Mouse (Mus musculus) layer of hippocampus, adult 2 months (tissue): ENCODE measurements around the gene Plcl2. TPM values are rescaled to one million over a fixed set of nuclear protein-coding genes. Genes with fewer than 3 reads are reported as not detected.

ENCODE experiments used
- DNase-seq, 2 experiments: peaks; one replicate each; pipeline ENCODE4 v3.0.0; 2022; ENCODE audit warnings: low spot score in 2 of 2
- H3K27ac ChIP-seq: fragments of 200-600 bp; 2 replicates; pipeline ENCODE4 v1.8.1; 2022
- H3K4me3 ChIP-seq: fragments of 200-600 bp; 2 replicates; pipeline ENCODE4 v1.8.1; 2022; ENCODE audit warnings: mild to moderate bottlenecking
- CTCF ChIP-seq: fragments of 200-600 bp; conservative IDR thresholded peaks from 2 replicates; pipeline ENCODE4 v1.8.1; 2022; ENCODE audit warnings: antibody characterized with exemption, mild to moderate bottlenecking, moderate library complexity
- long read RNA-seq, 2 experiments: library from polyadenylated mRNA; stranded (forward); transcript quantifications; one replicate each; pipeline ENCODE4 v2.0.0; 2021; ENCODE audit warnings: borderline mapping rate in 2 of 2
- total RNA-seq, 2 experiments: library from RNA; stranded (reverse); gene quantifications; 2 replicates each; pipeline ENCODE4 v1.2.3; 2021

Plcl2 gene
- 10 to 100 TPM; 55.1 to 58.0 TPM for total RNA-seq
- long read RNA-seq, experiment 1, full-length matches to known transcripts: 32 of 57 reads
- long read RNA-seq, experiment 1, partial matches to known transcripts: 11 of 57 reads
- long read RNA-seq, experiment 1, other reads (novel, unspliced or antisense): 14 of 57 reads
- long read RNA-seq, experiment 2, full-length matches to known transcripts: 39 of 62 reads
- long read RNA-seq, experiment 2, partial matches to known transcripts: 5 of 62 reads
- long read RNA-seq, experiment 2, other reads (novel, unspliced or antisense): 18 of 62 reads

DNA sequence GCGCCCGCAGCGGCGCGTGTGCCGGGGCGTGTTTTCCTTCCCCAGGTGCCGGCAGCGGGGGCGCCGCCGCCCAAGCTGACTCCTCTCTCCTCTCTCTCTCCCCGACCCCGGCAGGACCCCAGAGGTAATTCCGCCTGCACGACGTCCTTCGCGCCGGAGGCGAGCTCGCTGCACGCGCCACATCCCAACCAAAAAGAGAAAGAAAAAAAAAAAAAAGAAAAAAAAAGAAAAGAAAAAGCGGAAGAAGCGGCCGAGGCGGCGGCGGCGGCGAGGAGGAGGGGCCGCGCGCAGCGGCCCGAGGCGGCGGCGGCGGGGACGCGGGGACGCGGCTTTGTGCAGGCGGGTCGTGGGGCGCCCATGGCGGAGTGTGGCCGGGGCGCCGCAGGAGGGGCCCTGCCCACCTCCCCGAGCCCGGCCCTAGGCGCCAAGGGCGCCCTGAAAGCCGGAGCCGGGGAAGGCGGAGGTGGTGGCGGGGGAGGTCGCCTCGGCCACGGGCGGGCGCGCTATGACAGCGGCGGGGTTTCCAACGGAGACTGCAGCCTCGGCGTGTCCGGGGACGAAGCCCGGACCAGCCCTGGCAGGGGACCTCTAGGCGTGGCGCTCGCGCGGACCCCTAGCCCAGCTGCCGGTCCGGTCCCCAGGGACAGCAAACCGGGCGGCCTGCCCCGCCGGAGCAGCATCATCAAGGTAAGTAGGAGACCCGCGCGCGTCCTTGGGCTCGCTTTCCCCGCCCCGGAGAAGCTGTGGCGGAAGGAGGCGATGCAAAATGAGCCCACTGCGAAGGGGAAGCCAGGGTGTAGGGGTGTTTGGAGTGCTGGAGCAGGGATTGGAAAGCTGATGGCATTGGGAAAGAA, at the start of gene Plcl2:
Plcl2 (plus strand) TSS at position 153 of the 854 bp plus-strand sequence.
- H3K27ac ChIP-seq: peak within 1 kb of the TSS; percentile 94
- peak within 1 kb of the TSS; percentile 90 for H3K4me3 ChIP-seq
- peak in 1 of 2 experiments; percentile 31 for DNase-seq
- no peak for TF ChIP-seq CTCF

DNA sequence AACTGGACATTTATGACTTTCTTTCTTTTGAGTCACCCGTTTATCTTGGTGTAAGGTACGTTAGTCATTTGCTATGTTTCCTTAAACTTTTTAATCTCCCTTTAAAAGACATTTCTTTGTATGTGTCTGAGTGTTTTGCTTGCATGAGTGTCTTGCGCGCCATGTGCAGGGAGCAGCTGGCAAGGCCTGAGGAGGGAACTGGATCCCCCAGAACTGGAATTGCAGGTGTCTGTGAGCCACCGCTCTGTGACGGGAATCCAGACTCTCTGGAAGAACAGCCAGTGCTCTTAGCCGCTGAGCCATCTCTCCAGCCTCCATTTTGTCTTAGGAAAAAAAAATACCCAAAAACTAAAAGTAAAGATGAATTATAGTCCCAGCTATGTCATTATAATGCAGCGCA, 48.9 kb upstream of the Plcl2 start:
- no peak for TF ChIP-seq CTCF
- no peak for DNase-seq
- Histone ChIP-seq H3K4me3 (no peak overlapping the region), H3K27ac (no peak overlapping the region)

DNA sequence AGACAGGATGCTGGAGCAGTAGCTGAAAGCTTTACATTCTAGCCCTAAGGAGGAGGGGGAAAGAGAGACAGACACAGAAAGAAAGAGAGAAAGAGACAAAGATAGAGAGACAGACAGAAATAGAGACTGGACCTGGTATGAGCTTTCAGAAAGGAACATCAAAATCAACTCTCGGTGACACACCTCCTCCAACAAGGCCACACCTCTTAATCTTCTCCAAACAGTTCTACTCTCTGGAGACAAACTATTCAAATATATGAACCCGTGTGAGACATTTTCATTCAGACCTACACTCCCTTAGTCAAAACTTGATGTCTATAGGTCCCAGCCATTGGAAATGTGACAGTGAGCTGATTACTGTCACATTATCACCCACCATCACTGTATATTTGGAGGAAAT, 41.8 kb upstream of the Plcl2 start:
- no peak overlapping the region for H3K4me3 ChIP-seq
- no peak for TF ChIP-seq CTCF
- no peak for DNase-seq
- no peak overlapping the region for H3K27ac ChIP-seq

DNA sequence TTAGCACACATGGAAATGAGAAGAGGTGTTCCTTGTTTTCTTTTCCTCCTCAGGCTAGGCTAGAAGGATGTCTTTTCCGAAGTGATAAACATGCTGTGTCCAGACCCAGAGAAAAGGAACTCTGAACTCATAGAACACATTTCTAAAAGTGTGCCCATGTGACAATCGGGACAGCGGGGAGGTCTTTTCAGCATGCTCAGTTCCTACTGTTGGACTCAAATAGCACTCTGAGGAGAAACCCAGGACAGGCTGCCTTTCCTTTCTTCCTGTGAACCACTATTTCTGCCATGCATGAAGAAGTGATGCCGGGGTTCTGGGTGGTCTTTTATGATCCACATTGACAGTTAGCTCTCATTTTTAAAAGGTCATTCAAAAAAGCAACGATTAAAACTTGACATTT, 40.1 kb upstream of the Plcl2 start:
- Histone ChIP-seq H3K4me3 (no peak overlapping the region), H3K27ac (no peak overlapping the region)
- DNase-seq: no peak
- no peak for TF ChIP-seq CTCF

DNA sequence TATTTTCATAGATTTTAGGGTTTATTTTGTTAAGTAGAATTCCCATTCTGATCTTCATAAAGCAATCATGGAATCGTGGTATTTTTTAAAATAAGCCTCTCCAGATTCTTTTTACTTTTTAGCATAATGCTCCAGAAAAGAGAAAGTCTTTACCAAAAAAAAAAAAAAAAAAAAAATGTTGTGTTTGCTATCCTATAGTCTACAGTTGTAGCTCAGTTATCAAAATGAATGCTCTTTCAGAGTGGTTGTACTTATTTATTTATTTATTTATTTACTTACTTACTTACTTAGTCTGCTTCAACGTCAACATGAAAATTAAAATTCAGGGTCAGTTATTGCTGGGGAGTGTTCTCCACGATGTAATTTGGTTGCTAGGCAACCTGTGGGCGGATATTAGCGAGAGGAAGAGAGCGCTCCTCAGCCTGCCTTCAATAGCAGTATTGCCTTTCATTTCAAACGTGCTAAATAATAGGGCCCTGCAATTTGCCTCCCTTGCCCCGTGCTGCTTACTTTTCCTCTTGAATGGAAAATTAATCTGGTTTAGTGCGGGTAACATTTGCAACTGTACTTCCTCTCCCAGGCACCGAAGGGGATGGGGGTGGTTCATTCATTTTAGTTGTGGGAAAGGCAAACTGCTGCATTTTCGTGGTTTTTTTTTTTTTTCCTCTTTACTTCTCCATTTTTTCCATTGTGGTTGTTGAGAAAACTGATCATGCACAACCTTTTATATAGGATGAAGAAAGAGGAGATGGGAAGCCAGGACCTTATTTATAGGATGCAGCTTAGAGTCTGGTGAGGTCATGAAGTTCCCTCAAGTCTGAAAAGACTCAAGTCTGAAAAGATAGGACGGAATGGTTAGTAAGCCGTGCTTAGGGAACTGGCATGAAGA, 39.4 kb upstream of the Plcl2 start:
- TF ChIP-seq CTCF: no peak
- peak; percentile 47 to 61 for DNase-seq
- H3K4me3 ChIP-seq: peak overlapping the region; percentile 48
- H3K27ac ChIP-seq: peak overlapping the region; percentile 88

DNA sequence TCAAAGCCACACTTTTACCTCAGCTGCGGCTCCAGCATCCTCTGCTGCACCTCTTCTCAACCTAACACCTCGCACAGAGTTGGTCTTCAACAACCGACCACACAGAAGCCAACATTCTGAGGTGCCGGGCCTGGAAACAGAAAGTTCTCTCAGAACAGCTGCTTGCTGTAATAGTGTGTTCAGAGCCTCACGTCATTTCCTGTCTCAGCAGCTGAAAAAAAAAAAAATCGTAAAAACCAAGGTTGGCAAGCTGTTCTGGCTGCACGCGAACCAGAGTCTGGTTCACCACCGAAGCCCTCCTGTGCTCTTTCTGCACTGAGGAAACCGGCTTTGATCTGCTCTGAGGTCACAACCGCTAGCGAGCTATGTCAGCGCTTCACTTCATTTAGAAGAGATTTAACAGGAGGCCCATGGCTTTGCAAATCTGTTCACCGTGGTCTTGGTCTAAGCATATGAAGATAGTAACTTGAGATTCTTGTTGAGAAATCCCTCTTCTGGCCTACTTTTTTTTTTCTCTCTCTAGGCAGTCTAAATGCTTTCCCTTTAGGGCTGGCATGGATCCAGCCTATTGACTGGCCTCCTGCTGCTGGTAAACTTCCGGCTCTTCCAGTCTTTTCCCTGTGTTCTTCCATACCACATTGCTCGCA, 38.6 kb upstream of the Plcl2 start:
- no peak for TF ChIP-seq CTCF
- peak overlapping the region; percentile 48 for H3K4me3 ChIP-seq
- H3K27ac ChIP-seq: peak overlapping the region; percentile 88
- peak in 1 of 2 experiments; percentile 23 for DNase-seq

DNA sequence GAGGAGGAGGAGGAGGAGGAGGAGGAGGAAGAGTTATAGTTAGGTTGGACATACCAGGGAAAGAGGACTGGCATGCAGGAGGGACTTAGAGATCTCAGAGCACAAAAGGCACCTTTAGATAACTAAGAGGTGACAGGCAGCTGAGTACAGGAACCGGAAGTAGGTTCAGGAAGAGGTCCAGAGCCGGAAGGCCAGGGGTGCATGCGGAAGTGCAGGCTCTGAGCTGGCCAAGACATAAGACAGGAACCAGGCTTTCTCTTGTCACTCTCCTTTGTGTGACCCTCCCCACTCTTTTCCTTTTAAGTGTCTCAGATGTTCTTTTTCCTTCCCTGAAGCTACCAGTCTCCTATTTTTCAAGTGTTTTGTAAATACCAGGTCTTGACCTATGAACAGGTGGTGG, 38.0 kb upstream of the Plcl2 start:
- no peak overlapping the region for H3K27ac ChIP-seq
- no peak for DNase-seq
- H3K4me3 ChIP-seq: no peak overlapping the region
- TF ChIP-seq CTCF: no peak

DNA sequence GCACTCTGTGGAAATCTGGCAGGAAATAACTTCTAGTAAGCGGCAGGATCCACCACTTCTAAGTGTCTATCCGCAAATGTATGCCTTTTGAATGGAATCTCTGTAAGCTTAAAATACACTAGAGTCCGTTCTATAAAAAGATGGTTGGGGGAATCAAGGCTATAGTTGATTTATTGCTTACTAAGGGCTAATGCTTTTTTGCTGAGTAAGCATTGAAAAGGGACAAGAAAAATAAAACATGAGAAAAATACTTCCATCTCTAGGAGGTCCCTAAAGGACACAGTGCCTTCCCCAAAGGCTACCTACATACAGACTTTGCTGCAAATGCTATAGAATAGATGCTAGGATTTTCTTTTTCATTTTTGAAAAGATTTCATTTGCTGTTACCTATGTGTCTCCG, 31.9 kb upstream of the Plcl2 start:
- Histone ChIP-seq H3K4me3 (no peak overlapping the region), H3K27ac (no peak overlapping the region)
- no peak for TF ChIP-seq CTCF
- no peak for DNase-seq

DNA sequence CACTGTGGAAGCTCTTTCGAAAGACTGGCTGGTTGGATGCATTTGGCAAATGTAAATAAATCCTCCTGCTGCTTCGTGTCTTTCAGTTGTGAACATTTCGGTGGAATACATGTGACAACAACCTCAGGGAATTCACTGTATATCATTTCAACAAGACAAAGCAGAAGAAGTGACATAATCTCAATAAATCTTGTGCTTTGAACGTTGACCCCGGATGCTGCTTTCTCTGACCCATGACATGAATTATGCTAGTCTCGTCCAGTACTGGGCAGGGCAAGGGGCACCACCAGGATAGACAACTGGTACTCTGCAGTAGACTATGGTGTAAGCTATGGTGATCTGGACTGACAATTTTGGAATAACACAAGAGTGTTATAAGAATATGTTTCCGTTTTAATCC, 28.3 kb upstream of the Plcl2 start:
- Histone ChIP-seq H3K4me3 (no peak overlapping the region), H3K27ac (no peak overlapping the region)
- no peak for DNase-seq
- TF ChIP-seq CTCF: no peak

DNA sequence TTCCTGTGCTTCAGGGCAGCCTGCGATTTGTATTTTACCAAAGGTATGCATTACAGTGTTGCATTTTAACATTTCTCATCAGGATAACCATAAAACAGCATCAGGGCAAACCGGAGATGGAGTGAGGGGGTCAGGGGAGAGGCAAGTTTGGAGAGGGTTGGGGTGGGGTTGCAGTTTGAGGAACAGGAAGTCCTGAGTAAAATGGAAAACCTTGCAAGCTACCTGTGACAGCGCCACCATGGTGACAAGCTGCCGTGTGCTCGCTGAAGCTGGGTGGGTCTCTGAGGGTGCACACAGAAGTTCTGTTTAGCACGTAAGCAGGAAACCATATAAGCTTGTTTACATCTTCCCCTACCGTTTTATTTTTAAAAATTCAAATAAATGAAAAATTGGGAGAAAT, 25.5 kb upstream of the Plcl2 start:
- no peak overlapping the region for H3K27ac ChIP-seq

DNA sequence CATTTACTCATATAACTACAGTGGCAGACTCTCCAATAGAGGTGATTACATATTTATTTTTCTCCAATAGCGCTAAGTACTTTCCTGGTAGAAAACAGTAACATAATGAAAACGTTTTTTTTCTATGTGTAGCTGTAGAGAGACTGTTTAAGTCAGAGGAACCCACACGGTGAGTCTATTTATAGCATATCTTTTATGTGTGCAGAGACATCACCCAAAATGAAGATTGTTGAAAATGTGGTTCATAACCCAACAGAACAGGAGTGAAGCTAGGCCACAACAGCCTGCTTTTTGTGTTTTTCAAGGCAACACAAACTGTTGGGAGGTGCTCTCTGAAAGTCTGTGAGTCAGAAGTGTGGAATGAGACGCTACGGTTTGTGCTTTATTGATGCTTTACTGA, 24.2 kb upstream of the Plcl2 start:
- no peak overlapping the region for H3K27ac ChIP-seq
- no peak overlapping the region for H3K4me3 ChIP-seq
- no peak for TF ChIP-seq CTCF
- DNase-seq: no peak

More for the DNA sequence above, 25.5 kb upstream of the Plcl2 start:
- H3K4me3 ChIP-seq: no peak overlapping the region
- no peak for DNase-seq
- no peak for TF ChIP-seq CTCF

DNA sequence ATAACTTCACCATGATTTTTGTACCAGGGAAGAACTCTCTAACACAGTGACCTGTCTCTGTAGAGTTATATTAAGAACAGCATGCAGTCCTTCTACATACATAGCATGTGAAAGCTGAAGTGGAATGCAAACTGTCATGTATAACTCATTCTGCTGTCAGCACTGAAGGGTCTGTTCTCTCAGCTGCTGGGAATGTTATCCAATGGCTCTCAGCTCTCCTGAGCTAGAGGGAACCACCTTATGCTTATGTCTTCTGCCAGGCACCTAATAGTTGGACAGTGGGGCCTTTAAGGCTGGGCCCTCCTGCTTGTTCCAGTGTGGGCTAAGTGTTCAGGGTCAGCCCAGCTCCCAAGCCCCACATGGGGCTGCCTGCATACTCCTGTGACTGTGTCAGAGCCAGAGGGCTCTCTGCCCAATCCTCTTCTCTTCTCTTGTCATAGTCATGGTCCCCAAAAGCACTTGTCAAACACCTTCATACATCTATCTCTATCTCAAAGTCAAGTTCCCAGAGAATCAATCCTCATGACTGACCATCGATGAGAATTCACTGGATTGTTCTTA, 22.1 kb upstream of the Plcl2 start:
- DNase-seq: no peak
- Histone ChIP-seq H3K4me3 (no peak overlapping the region), H3K27ac (no peak overlapping the region)
- TF ChIP-seq CTCF: no peak
